In genomic region chr9:87843898-87844297, GRCm38 (mm10) we compare ENCODE assay signal across 8 mouse cellular contexts.
A peak's percentile ranks its signal among the peaks of the same experiment; 100 is the strongest.
DNase-seq lines count a peak whose midpoint lies in the region; ATAC-seq lines count a peak whose summit lies in the region.

No protein-coding gene starts in this region.

- H3K27me3 ChIP-seq in forebrain, embryonic 14.5 days (replicated peaks; ENCODE audit: control insufficient read depth, insufficient read depth, low read length) = no peaks in the 10 kb centered on the region
- H3K27me3 ChIP-seq in forebrain, embryonic 11.5 days (ENCODE audit: control insufficient read depth, insufficient read depth, low read length) = no peaks in the 10 kb centered on the region
- H3K27me3 ChIP-seq in liver, embryonic 12.5 days (replicated peaks) = no peaks in the 10 kb centered on the region

- no peaks in the 10 kb centered on the region; the same call in 1 of the 2 replicates for H3K4me1 ChIP-seq in forebrain, embryonic 14.5 days (ENCODE audit: control insufficient read depth, insufficient read depth, low read length)
- H3K4me1 ChIP-seq in forebrain, embryonic 11.5 days (replicated peaks; ENCODE audit: control insufficient read depth, insufficient read depth, low read length) = no peaks in the 10 kb centered on the region
- H3K4me1 ChIP-seq in liver, embryonic 12.5 days = no peaks in the 10 kb centered on the region

- H3K9me3 ChIP-seq in forebrain, embryonic 14.5 days (replicated peaks; ENCODE audit: control insufficient read depth, low read length) = no peaks in the 10 kb centered on the region
- no peaks in the 10 kb centered on the region for H3K9me3 ChIP-seq in forebrain, embryonic 11.5 days (ENCODE audit: control insufficient read depth, low read length)
- H3K9me3 ChIP-seq in liver, embryonic 12.5 days (replicated peaks) = no peaks in the 10 kb centered on the region; the same call in 1 of the 2 replicates

- no peak overlapping the region for H3K27ac ChIP-seq in forebrain, embryonic 14.5 days (ENCODE audit: low read depth, low read length)
- no peak overlapping the region for H3K27ac ChIP-seq in forebrain, embryonic 11.5 days (ENCODE audit: low read depth, low read length)
- H3K27ac ChIP-seq in liver, embryonic 12.5 days = no peak overlapping the region

- no peak overlapping the region for H3K9ac ChIP-seq in forebrain, embryonic 14.5 days (ENCODE audit: low read length)
- H3K9ac ChIP-seq in forebrain, embryonic 11.5 days (ENCODE audit: low read length) = no peak overlapping the region
- no peak overlapping the region for H3K9ac ChIP-seq in liver, embryonic 12.5 days

- H3K36me3 ChIP-seq in forebrain, embryonic 14.5 days (ENCODE audit: control insufficient read depth, insufficient read depth, low read length) = no peaks in the 10 kb centered on the region
- H3K36me3 ChIP-seq in forebrain, embryonic 11.5 days (ENCODE audit: control insufficient read depth, insufficient read depth, low read length) = no peaks in the 10 kb centered on the region
- no peaks in the 10 kb centered on the region for H3K36me3 ChIP-seq in liver, embryonic 12.5 days

- 35% methylated on average over 6 of the region's 6 CpGs for WGBS in forebrain, embryonic 14.5 days
- 78% methylated on average over 6 of the region's 6 CpGs for WGBS in forebrain, embryonic 11.5 days
- WGBS in liver, embryonic 12.5 days (ENCODE audit: insufficient replicate concordance) = 67% methylated on average over 6 of the region's 6 CpGs

- no peak overlapping the region for H3K4me2 ChIP-seq in forebrain, embryonic 14.5 days (ENCODE audit: low read length)
- H3K4me2 ChIP-seq in forebrain, embryonic 11.5 days (ENCODE audit: low read depth, low read length, severe bottlenecking) = no peak overlapping the region
- no peak overlapping the region for H3K4me2 ChIP-seq in liver, embryonic 12.5 days

- ATAC-seq in forebrain, embryonic 14.5 days = peak; percentile 65
- ATAC-seq in forebrain, embryonic 11.5 days (replicated peaks; ENCODE audit: low FRiP score) = no peak
- no peak for ATAC-seq in liver, embryonic 12.5 days

- H3K4me3 ChIP-seq in forebrain, embryonic 14.5 days (ENCODE audit: low read depth, low read length) = no peak overlapping the region
- H3K4me3 ChIP-seq in forebrain, embryonic 11.5 days (ENCODE audit: low read depth, low read length) = no peak overlapping the region
- H3K4me3 ChIP-seq in liver, embryonic 12.5 days = no peak overlapping the region

- DNase-seq in forebrain, embryonic 14.5 days (ENCODE audit: low spot score) = peak; percentile 71
- DNase-seq in forebrain, embryonic 11.5 days (ENCODE audit: low spot score) = no peak
- DNase-seq in urinary bladder, postnatal 14 days (ENCODE audit: low spot score) = peak; percentile 22
- DNase-seq in urinary bladder, postnatal 10 days (ENCODE audit: low spot score) = no peak
- DNase-seq in heart, adult 9 months (ENCODE audit: low spot score in 2 of 2) = peak; percentile 75 to 77
- peak; percentile 65 for DNase-seq in lung, postnatal 10 days
- DNase-seq in B cell, adult 2 months = no peak

Comparison
In these comparisons a context has a peak if more than half of its experiments do, and no peak if none do; other contexts are left out.
1. DNase-seq: peak in forebrain, embryonic 14.5 days (single experiment), urinary bladder, postnatal 14 days (single experiment), heart, adult 9 months (2 of 2) and lung, postnatal 10 days (single experiment); none in forebrain, embryonic 11.5 days (single experiment), urinary bladder, postnatal 10 days (single experiment) and B cell, adult 2 months (0 of 2).